In genomic region chr4:146446135-146446534, GRCm38 (mm10) we compare ENCODE assay signal across 6 mouse cellular contexts. TPM values are rescaled to one million over a fixed set of nuclear protein-coding genes. Genes with fewer than 3 reads are reported as not detected.
"Had no signal": no experiment of that assay in that cellular context is flagged by ENCODE, and none has a peak within 500 bp of the region (broad histone marks: within the 10 kb centered on the region; RNA-seq: fewer than 3 reads in every experiment).

No protein-coding gene starts in this region.

RNA-seq across cellular contexts. Expression of gene Zfp981, which starts 55.7 kb away (rescaled TPM):
- polyA plus RNA-seq: small intestine, adult 2 months; spleen, adult 2 months; stomach, embryonic 15.5 days; stomach, embryonic 16.5 days; stomach, postnatal 0 days; thymus, adult 2 months had no signal
